Mouse (Mus musculus): Measurements from ENCODE around the gene Ercc5. TPM values are rescaled to one million over a fixed set of nuclear protein-coding genes. Genes with fewer than 3 reads are reported as not detected.
A peak's percentile ranks its signal among the peaks of the same experiment; 100 is the strongest.

Ercc5 gene
- polyA plus RNA-seq, 1 experiment: 8.8 TPM

DNA sequence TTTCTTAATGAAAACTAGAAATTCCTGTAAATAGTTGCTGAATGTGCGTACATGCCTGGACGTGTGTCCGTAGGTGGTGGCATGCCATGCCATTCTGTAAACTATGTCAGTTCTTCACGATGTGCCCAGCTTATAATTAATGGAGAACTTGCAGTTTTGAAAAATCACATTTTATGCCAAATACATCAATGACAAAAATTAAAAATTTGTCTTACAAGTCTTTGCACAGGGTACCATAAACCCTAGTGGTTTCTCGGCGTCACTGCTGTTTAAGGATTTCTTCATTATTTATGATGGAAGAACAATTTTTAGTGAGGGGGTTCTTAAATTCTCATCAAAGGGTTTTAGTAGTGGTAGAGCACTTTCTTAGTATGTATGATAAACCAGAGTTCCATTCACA, 1.2 kb downstream of the Ercc5 start:
- no peaks in the 10 kb centered on the region for H3K4me1 ChIP-seq (ENCODE audit: control insufficient read depth, insufficient read depth, insufficient read length, low read length)
- peak overlapping the region; percentile 82; the same call in 1 of the 2 replicates for H3K4me3 ChIP-seq (ENCODE audit: insufficient read depth, low read depth, low read length)
- no peak overlapping the region for H3K27ac ChIP-seq (replicated peaks; ENCODE audit: low read depth, low read length)

DNA sequence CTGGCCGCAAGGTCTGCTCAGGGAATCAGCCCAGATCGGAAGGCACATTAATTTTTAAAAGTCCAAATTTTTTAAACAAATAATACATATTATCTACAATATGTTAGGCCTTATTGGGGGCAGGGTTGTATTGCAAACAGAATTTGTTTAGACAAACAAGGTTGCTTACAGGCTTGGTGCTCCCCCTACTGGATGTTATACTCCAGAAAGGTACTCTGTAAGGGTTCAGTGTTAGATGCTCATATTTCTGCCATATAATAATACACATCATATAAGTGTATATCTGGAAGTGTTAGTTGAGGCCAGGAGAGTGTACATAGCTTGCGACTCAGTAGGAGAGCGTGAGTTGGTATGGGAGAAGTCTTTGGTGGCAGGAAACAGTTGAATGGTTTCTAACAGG, 7.7 kb downstream of the Ercc5 start:
- Histone ChIP-seq H3K4me1 (ENCODE audit: control insufficient read depth, insufficient read depth, insufficient read length, low read length) (no peaks in the 10 kb centered on the region), H3K4me3 (ENCODE audit: insufficient read depth, low read depth, low read length) (no peak overlapping the region)

DNA sequence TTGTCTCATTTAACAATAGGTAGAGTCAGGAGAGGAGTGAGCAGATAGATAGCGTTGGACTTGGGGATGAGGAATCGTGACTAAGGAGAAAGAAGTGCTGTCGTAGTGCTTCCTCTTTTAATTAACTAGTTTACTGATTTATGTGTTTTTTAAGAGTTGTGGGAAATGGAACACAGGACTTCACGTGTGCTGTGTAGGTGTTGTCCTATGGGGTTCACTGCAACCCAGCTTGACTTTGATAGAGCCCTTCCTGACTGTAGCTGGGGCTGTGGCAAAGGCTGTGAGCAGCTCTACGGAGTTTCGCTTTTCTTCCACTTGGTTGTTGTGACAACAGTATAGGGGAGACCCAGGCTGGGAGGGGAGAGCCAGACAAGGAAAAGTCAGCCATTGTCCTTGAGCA, 10.8 kb downstream of the Ercc5 start:
- H3K4me1 ChIP-seq (ENCODE audit: control insufficient read depth, insufficient read depth, insufficient read length, low read length): no peaks in the 10 kb centered on the region
- no peak overlapping the region for H3K27ac ChIP-seq (replicated peaks; ENCODE audit: low read depth, low read length)
- H3K4me3 ChIP-seq (ENCODE audit: insufficient read depth, low read depth, low read length): no peak overlapping the region

More for the DNA sequence above, 7.7 kb downstream of the Ercc5 start:
- no peak overlapping the region for H3K27ac ChIP-seq (replicated peaks; ENCODE audit: low read depth, low read length)

DNA sequence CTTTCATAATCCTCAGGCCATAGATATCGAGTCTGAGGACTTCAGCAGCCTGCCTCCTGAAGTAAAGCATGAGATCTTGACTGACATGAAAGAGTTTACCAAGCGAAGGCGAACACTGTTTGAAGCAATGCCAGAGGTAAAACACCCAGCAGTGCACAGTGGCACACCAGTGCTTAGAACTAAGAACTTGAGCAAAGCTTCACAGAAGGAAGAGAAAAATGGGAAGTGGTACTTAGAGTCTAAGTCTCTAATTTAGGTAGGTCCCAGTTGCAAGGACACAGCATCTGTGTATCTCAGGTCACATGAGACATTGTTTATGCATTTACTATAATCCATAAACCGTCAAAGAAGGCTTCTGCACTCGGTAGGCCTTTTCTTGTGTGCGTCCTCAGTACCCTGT, 14.3 kb downstream of the Ercc5 start:
- Histone ChIP-seq H3K4me1 (ENCODE audit: control insufficient read depth, insufficient read depth, insufficient read length, low read length) (no peaks in the 10 kb centered on the region), H3K4me3 (ENCODE audit: insufficient read depth, low read depth, low read length) (no peak overlapping the region), H3K27ac (replicated peaks; ENCODE audit: low read depth, low read length) (no peak overlapping the region)

DNA sequence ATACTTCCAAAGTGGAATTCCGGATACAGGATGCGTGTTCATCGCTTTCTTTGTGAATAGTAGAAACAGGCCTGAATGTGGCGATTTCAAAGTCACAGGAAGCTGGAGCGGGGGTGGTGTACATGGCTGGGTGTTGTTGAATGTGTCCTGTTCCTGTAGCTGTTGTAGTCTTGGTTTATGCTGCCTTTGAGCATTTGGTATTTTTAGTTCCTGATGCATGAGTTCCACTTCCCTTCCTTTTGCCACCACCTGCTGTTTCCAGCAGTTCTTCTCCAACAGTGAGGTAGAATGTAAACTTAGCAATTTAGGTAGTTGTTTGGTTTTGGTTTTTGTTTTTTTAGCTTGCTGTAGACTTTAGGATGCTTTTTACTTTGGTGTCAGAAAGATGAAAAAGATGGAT, 14.8 kb downstream of the Ercc5 start:
- Histone ChIP-seq H3K4me1 (ENCODE audit: control insufficient read depth, insufficient read depth, insufficient read length, low read length) (no peaks in the 10 kb centered on the region), H3K4me3 (ENCODE audit: insufficient read depth, low read depth, low read length) (no peak overlapping the region), H3K27ac (replicated peaks; ENCODE audit: low read depth, low read length) (no peak overlapping the region)

DNA sequence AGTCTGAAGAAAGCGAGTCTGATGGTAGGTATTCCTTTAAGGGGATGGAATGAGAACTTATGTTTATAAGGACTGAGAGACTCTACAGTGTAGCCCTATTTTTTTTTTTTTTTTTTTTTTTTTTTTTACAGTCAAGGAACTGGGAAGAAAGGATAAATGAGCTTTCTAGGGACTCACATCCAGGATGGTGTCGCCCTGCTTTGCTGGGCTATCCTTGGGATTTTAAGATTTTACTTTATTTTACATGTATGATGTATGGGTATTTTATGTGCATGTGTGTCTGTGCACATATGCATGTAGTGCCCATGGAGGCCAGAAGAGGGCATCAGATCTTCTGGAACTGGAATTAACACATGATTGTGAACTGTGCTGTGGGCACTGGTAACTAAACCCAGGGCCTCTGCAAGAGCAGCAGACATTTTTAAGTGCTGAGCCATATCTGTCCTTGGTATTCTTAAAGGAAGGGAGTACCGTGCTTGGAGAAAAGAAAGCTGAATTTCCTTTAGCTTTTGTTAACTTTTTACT, 20.4 kb downstream of the Ercc5 start:
- H3K27ac ChIP-seq (replicated peaks; ENCODE audit: low read depth, low read length): no peak overlapping the region
- H3K4me1 ChIP-seq (ENCODE audit: control insufficient read depth, insufficient read depth, insufficient read length, low read length): no peaks in the 10 kb centered on the region
- H3K4me3 ChIP-seq (ENCODE audit: insufficient read depth, low read depth, low read length): no peak overlapping the region

DNA sequence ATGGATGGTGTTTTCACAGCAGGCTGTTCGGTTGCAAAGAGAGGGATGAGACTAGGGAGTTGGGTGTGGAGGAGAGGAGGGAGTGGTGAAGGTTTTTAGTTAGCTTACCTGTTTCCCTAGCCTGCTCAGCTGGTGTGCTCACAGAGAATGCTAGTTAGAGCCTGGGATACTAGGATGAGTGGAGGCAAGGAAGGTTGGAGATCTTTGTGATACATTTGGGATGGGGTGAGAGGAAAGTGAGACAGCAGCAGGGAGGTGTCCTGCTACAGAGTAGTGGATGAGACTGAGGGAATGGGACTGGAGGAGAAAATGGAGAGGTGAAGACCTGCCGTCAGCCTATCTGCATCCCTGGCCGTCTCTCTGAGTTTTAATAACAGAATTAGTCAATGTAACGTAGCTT, 25.1 kb downstream of the Ercc5 start:
- Histone ChIP-seq H3K4me1 (ENCODE audit: control insufficient read depth, insufficient read depth, insufficient read length, low read length) (no peaks in the 10 kb centered on the region), H3K27ac (replicated peaks; ENCODE audit: low read depth, low read length) (no peak overlapping the region), H3K4me3 (ENCODE audit: insufficient read depth, low read depth, low read length) (no peak overlapping the region)

DNA sequence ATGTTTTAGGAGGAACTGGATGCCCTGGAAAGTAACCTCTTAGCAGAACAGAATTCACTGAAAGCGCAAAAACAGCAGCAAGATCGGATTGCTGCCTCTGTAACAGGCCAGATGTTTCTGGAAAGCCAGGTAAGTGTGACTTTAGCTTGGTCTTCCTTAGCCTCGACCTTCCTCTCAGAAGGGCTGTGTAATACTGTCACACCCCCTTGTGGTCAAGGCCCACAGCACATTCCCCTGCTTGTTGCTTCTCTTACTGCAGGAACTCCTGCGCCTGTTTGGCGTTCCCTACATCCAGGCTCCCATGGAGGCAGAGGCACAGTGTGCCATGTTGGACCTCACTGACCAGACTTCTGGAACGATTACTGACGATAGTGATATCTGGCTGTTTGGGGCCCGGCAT, 26.4 kb downstream of the Ercc5 start:
- no peak overlapping the region for H3K4me3 ChIP-seq (ENCODE audit: insufficient read depth, low read depth, low read length)
- H3K4me1 ChIP-seq (ENCODE audit: control insufficient read depth, insufficient read depth, insufficient read length, low read length): no peaks in the 10 kb centered on the region
- no peak overlapping the region for H3K27ac ChIP-seq (replicated peaks; ENCODE audit: low read depth, low read length)

DNA sequence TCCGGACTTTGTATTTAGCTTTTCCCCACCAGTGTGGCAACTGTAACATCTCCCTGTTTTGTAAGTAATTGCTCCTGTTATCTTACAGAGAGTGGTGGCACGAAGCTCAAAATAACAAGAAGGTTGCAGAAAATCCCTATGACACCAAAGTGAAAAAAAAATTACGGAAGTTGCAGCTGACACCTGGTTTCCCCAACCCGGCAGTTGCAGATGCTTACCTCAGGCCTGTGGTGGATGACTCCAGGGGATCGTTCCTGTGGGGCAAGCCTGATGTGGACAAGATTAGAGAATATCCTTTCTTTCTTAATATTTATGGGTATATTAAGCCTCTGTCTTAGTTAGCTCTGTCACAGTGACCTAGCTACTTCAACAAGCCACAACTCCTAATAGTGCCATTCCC, 30.5 kb downstream of the Ercc5 start:
- H3K4me1 ChIP-seq (ENCODE audit: control insufficient read depth, insufficient read depth, insufficient read length, low read length): no peaks in the 10 kb centered on the region
- H3K27ac ChIP-seq (replicated peaks; ENCODE audit: low read depth, low read length): no peak overlapping the region
- H3K4me3 ChIP-seq (ENCODE audit: insufficient read depth, low read depth, low read length): no peak overlapping the region

DNA sequence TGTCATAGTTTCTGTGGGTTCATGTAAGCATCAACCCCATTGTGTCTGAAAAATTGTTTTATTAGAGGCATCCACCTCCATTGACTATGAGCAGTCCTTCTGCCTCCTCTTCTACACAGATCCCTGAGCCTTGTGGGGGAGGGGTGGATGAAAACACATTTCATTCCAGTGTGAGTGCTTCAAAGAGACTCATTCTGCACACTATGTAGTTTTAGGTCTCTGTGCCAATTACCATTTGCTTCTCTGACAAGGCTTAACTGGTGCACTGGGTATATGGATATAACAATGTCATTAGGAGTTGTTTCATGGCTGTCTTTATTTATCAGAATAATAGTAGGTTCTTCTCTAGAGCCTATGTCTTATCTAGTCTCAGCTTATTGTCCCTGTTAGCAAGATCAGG, 38.9 kb downstream of the Ercc5 start:
- H3K27ac ChIP-seq (replicated peaks; ENCODE audit: low read depth, low read length): no peak overlapping the region
- no peak overlapping the region for H3K4me3 ChIP-seq (ENCODE audit: insufficient read depth, low read depth, low read length)
- no peaks in the 10 kb centered on the region for H3K4me1 ChIP-seq (ENCODE audit: control insufficient read depth, insufficient read depth, insufficient read length, low read length)

DNA sequence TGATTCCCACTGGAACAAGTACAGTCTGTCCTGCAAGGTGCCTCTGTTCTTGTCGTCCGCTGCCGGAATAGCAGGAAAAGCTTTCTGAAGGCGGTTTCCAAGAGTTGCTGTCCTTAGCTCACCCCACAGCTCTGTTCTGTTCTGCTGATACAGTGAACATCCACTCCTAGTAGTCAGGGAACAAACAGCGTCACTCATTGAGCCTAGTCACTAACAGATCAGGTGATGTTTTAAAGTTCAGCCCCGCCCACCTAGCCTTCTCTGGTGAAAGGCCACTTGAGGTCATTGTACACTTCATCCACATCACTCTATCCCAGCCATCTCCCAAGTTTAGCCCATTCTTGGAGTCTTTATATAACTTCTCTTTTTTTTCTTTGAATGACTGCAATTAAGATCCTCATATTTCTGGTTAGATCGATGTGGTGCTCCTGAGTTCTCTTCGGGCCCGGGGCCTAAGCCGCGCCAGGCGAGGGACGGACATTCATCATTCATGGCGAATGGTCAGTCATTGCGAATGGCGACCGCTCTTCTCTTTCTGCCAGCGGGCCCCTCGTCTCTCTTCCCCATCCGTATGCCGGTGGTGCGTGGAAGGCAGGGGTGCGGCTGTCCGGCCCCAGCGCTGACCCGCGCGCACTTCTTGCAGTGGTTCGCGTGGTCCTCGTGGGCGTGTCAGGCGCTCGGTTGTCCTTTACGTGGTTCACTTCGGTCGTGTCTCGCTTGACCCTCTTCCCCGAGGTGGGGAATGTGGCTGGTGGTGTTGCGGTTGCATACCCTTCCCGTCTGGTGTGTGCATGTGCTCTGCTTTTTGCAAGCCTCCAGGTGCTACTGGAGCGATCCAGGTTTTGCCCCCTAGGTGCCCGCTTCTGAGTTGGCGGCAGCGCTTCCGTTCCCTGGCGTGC, 51.0 kb downstream of the Ercc5 start:
- H3K27ac ChIP-seq (replicated peaks; ENCODE audit: low read depth, low read length): no peak overlapping the region
- H3K4me3 ChIP-seq (ENCODE audit: insufficient read depth, low read depth, low read length): peak overlapping the region; percentile 33
- H3K4me1 ChIP-seq (ENCODE audit: control insufficient read depth, insufficient read depth, insufficient read length, low read length): peaks cover 2% of the 10 kb centered on the region; the same call in 1 of the 2 replicates

DNA sequence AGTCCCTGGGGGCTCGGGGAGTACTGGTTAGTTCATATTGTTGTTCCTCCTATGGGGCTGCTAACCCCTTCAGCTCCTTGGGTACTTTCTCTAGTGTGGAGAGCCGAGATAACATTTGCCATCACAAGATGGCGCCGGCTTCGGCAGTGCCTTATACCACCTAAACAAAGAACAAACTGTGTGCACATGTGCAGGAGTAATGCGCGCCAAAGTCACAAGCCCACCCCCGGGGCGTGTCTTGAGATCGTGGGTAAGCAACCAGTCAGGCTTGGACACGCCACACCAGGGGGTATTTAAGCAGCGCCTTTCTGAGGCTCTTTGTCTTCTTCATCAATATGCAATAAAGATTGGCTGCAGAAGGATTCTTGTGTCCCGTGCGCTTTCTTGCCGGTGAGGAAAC, 55.3 kb downstream of the Ercc5 start:
- Histone ChIP-seq H3K4me3 (ENCODE audit: insufficient read depth, low read depth, low read length) (no peak overlapping the region), H3K4me1 (ENCODE audit: control insufficient read depth, insufficient read depth, insufficient read length, low read length) (peaks cover 2% of the 10 kb centered on the region; the same call in 1 of the 2 replicates), H3K27ac (replicated peaks; ENCODE audit: low read depth, low read length) (no peak overlapping the region)

DNA sequence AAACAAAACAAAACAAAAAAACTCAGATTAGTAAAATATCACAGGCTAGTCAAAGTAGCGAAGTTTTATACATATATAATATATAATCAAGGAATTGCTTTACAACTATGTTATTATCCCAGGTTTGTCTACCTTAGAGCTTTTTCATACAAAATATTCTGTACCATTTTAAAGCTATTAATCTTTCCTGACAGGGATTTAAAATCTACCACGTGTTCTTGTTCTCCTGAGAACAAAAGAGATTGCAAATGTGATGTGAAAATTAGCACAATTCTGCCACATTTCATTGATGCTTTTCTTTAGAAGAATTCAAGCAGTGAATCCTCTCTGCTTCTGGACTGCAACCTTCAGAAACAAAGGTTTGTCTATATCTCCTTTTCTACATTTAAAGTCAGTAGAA, 66.9 kb downstream of the Ercc5 start:
- H3K4me3 ChIP-seq (ENCODE audit: insufficient read depth, low read depth, low read length): no peak overlapping the region
- no peaks in the 10 kb centered on the region for H3K4me1 ChIP-seq (ENCODE audit: control insufficient read depth, insufficient read depth, insufficient read length, low read length)
- no peak overlapping the region for H3K27ac ChIP-seq (replicated peaks; ENCODE audit: low read depth, low read length)

DNA sequence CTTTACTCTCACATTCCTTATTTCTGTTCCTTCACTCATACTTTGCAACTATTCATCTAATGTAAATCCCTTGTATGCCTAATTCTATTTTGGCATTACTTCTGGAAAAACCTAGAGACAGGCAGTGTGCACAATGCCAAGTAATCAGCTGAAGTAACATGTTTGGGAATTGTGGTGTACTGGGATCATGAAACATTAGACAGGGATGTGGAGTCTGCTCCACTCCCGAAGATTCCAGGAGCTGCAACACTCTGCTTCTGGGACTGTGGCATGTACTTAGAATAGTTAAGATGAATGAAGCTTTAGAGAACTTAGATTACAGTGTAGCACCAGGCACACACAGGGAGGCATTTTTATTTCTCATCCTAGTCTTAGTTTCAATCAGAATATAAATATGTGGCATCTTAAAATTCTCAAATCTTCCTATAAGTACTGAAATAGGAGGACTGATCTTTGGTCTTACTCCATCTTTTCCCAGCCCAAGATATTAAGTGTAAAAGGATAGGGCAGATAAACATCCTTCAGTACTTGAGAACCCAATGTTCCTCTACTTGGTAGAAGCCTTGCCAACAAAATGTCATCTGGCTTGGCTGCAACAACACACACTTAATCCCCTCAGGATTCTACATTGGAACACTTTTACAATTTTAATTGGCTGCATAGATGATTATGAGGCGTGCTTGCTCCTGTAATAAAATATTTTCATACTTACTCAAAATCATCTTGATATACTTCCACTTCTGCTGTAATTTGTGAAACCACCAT, 69.0 kb downstream of the Ercc5 start:
- Histone ChIP-seq H3K27ac (replicated peaks; ENCODE audit: low read depth, low read length) (no peak overlapping the region), H3K4me1 (ENCODE audit: control insufficient read depth, insufficient read depth, insufficient read length, low read length) (no peaks in the 10 kb centered on the region)

DNA sequence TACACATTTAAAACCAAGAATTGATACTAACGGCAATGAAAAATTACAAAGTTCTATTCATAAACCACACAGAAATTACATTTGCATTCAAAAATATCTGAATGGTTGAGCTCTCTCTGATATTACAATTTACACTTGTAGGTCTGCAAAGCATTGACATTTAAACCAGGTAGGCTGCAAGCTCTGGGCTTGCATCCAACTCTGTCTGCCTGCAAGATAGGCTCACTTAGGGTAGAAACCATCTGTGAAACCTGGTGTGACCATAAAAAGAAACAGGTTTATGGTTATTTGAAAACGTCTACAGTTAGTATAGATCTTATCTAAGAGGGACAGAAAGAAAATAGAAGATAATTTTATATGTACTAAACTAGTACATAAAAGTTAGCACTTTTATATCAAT, 69.6 kb downstream of the Ercc5 start:
- no peaks in the 10 kb centered on the region for H3K4me1 ChIP-seq (ENCODE audit: control insufficient read depth, insufficient read depth, insufficient read length, low read length)
- no peak overlapping the region for H3K27ac ChIP-seq (replicated peaks; ENCODE audit: low read depth, low read length)
- H3K4me3 ChIP-seq (ENCODE audit: insufficient read depth, low read depth, low read length): no peak overlapping the region

More for the DNA sequence above, 69.0 kb downstream of the Ercc5 start:
- no peak overlapping the region for H3K4me3 ChIP-seq (ENCODE audit: insufficient read depth, low read depth, low read length)
